Mouse (Mus musculus) C2C12 (cell line): Measurements from ENCODE around the gene Tmigd1. TPM values are rescaled to one million over a fixed set of nuclear protein-coding genes. Genes with fewer than 3 reads are reported as not detected.

Experiments used
- H3K27me3 ChIP-seq: one replicate; pipeline ENCODE4 v1.6.1; 2011; ENCODE audit not compliant: control insufficient read depth, insufficient read depth, insufficient read length
- H3K36me3 ChIP-seq: one replicate; pipeline ENCODE4 v1.6.1; 2011; ENCODE audit not compliant: control insufficient read depth, insufficient read depth
- H3K4me3 ChIP-seq: one replicate; pipeline ENCODE4 v1.5.1; 2011; ENCODE audit warnings: mild to moderate bottlenecking, control low read depth; ENCODE audit not compliant: poor library complexity, insufficient read depth, severe bottlenecking
- H3K79me2 ChIP-seq: one replicate; pipeline ENCODE4 v1.6.1; 2011; ENCODE audit not compliant: control insufficient read depth, insufficient read depth
- H3K79me3 ChIP-seq: one replicate; pipeline ENCODE4 v1.6.1; 2011; ENCODE audit warnings: low read depth, control low read depth
- H3ac ChIP-seq: one replicate; pipeline ENCODE3; 2011; ENCODE audit warnings: low read depth; ENCODE audit not compliant: control insufficient read depth, insufficient read length
- CEBPB ChIP-seq: IDR thresholded peaks from one replicate; pipeline ENCODE4 v1.6.1; 2011; ENCODE audit warnings: low read depth, mild to moderate bottlenecking, control low read depth, moderate library complexity
- CTCF ChIP-seq: IDR thresholded peaks from one replicate; pipeline ENCODE4 v1.5.1; 2011; ENCODE audit not compliant: control insufficient read depth, insufficient read depth, insufficient read length
- FOSL1 ChIP-seq: IDR thresholded peaks from one replicate; pipeline ENCODE4 v1.8.0; 2011; ENCODE audit warnings: mild to moderate bottlenecking, low read length; ENCODE audit not compliant: poor library complexity, insufficient read depth, severe bottlenecking
- MAX ChIP-seq: IDR thresholded peaks from one replicate; pipeline ENCODE4 v1.6.1; 2011; ENCODE audit warnings: mild to moderate bottlenecking, control low read depth
- MYOD1 ChIP-seq: IDR thresholded peaks from one replicate; pipeline ENCODE4 v1.6.1; 2011; ENCODE audit warnings: low read depth; ENCODE audit not compliant: control insufficient read depth, insufficient read length
- MYOG ChIP-seq: IDR thresholded peaks from one replicate; pipeline ENCODE4 v1.6.1; 2011; ENCODE audit not compliant: control insufficient read depth, insufficient read length; ENCODE audit errors: extremely low read depth
- USF1 ChIP-seq: IDR thresholded peaks from one replicate; pipeline ENCODE4 v1.6.1; 2011; ENCODE audit warnings: low read depth, mild to moderate bottlenecking, control low read depth, moderate library complexity
- polyA plus RNA-seq: library from polyadenylated mRNA; unstranded; fragments of >200 nt; fragmentation: generic; extraction: Trizol; gene quantifications from one replicate; pipeline ENCODE4 v1.2.1, GENCODE M21; 2012; ENCODE audit warnings: missing spikeins

Tmigd1 gene
- polyA plus RNA-seq, 1 experiment = not detected

DNA sequence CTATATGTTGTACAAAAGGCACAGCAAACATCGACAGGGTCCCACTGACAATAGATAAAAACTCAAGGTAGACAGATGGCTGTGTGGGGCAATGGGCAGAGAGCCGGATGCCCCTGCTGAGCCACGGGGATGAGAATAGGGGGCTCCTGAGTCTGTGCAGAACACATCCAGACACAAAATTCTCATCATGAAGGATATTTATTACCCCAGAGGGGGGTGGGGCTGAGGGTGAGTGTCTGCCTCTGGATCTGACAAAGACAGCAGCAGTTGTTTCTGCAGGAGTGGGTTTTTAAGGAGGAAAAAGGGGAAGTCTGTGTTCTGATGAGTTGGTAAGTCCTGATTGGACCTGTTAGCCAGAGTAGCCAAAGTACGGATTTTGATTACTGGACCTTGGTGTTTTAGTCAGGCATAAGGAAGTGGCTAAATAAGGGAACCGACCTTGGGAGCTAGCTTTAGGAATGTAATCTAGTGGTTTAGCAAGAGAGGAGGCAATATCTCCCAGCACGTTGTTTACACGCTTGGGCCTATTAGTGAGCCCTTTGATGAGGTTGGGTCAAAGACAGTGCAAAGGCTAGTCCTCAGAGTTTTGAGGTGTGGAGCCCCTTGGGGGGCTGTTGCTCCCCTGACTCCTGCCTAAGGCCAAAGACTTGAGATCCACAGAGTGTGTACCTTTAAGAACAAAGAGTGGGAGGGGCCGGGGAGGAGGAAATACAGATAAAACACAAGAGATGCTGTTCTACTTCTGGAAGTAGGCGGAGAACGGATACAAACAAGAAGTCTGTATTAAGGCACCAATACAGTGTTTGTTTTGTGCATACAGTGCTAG is 12.4 kb upstream of the Tmigd1 start:
- Histone ChIP-seq H3ac (no peak overlapping the region), H3K79me3 (no peaks in the 10 kb centered on the region), H3K79me2 (no peaks in the 10 kb centered on the region), H3K36me3 (no peaks in the 10 kb centered on the region), H3K4me3 (no peak overlapping the region), H3K27me3 (no peaks in the 10 kb centered on the region)
- TF ChIP-seq MYOD1 (no peak), CTCF (no peak), MAX (no peak), USF1 (no peak), FOSL1 (no peak), CEBPB (no peak), MYOG (no peak)

DNA sequence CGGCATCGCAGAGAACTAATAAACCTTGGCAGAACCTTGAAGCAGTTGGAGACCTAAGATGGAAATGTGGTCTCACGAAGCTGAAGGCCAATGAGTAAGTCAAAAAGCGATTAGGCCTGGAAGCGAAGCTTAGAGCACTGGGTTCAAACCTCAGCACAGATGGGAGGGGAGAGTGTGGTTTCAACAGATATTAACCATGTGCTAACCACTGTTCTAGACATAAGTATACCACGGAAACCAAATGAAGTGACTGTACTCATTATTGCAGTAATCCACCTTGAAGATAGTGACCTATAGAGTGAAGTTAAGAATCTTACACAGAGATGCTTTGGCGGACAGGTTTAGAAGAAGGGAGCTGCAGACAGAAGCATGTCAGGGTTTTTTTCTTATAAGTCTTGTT is 10.8 kb upstream of the Tmigd1 start:
- no peak for TF ChIP-seq MYOG
- no peak for TF ChIP-seq CEBPB
- TF ChIP-seq MYOD1 = no peak
- TF ChIP-seq FOSL1 = no peak
- no peak for TF ChIP-seq USF1
- no peak for TF ChIP-seq CTCF
- no peak for TF ChIP-seq MAX
- no peaks in the 10 kb centered on the region for H3K79me3 ChIP-seq
- no peak overlapping the region for H3K4me3 ChIP-seq

DNA sequence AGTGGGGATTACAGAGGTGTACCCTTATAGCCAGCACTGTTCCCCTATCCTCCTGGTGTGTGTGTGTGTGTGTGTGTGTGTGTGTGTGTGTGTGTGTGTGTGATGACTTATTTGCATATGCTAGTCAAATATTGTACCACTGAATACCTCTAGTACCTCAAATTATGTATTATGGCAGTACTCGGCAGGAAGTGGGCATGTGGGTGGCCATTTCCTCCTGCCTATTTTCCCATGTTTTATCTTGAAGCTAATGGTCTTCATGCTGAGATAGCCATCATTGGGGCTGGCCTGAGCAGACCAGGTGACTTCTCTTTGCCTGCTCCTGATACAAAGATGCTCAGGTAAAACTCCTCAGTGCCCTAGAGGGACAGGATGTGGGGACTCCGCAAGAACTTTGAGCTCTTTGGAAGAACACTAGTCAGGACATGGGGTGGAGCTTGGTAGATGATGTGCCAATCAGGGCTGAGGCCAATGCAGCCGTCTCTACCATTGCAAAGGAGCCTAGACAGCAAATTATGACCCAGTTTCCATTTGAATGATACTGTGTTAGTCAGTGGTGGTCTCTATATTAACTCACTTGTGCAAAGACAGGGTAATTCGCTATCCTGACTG is 10.1 kb upstream of the Tmigd1 start:
- H3K4me3 ChIP-seq = no peak overlapping the region
- no peaks in the 10 kb centered on the region for H3K36me3 ChIP-seq
- no peaks in the 10 kb centered on the region for H3K27me3 ChIP-seq
- H3K79me2 ChIP-seq = no peaks in the 10 kb centered on the region
- TF ChIP-seq CTCF (no peak), USF1 (no peak), FOSL1 (no peak), MAX (no peak), MYOG (no peak), CEBPB (no peak), MYOD1 (no peak)
- no peaks in the 10 kb centered on the region for H3K79me3 ChIP-seq
- H3ac ChIP-seq = no peak overlapping the region

More for the DNA sequence above, 10.8 kb upstream of the Tmigd1 start:
- Histone ChIP-seq H3K27me3 (no peaks in the 10 kb centered on the region), H3K79me2 (no peaks in the 10 kb centered on the region), H3K36me3 (no peaks in the 10 kb centered on the region), H3ac (no peak overlapping the region)

DNA sequence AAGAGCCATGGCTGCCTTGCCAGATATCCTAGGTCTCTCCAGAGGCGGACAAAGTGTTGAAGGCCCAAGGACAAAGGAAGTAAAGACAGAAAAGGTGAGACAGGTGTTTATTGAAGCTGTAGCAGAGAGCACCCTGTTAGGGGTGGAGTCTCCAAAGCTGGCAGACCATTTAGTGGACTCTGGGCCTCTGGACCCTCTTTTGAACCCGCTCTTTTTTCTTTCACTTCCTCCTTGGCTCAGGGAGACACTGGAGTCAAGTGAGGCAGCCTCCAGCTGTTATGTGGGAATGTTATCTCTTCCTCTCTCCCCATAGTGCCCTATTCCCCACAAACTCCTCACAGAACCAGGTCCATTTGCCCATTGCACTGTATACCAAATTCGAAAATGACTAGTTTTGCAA is 9.0 kb upstream of the Tmigd1 start:
- TF ChIP-seq MYOD1 (no peak), MAX (no peak), FOSL1 (no peak), MYOG (no peak), USF1 (no peak), CEBPB (no peak), CTCF (no peak)
- Histone ChIP-seq H3K36me3 (no peaks in the 10 kb centered on the region), H3ac (no peak overlapping the region), H3K79me2 (no peaks in the 10 kb centered on the region), H3K27me3 (no peaks in the 10 kb centered on the region), H3K79me3 (no peaks in the 10 kb centered on the region), H3K4me3 (no peak overlapping the region)

DNA sequence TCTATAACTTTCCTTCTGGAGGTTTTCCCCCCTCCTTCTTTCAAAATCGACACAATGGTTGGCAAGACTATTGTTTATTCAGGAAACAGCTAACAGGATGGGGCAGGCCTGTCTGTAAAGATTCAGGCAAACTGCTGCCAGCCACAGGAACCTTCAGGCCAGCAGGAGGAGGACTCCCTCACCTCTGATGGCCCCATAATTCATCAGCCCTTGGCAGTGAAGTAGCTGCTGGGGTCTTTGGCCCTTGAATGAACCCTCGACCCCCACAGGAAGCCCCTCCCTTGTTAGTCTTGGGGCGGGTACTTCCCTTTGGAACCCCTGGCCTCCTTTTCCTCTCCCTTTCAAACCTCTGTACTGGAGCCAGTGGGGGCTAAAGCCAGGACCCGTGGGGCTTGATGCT is 8.4 kb upstream of the Tmigd1 start:
- Histone ChIP-seq H3K79me2 (no peaks in the 10 kb centered on the region), H3K27me3 (no peaks in the 10 kb centered on the region), H3K4me3 (no peak overlapping the region)

DNA sequence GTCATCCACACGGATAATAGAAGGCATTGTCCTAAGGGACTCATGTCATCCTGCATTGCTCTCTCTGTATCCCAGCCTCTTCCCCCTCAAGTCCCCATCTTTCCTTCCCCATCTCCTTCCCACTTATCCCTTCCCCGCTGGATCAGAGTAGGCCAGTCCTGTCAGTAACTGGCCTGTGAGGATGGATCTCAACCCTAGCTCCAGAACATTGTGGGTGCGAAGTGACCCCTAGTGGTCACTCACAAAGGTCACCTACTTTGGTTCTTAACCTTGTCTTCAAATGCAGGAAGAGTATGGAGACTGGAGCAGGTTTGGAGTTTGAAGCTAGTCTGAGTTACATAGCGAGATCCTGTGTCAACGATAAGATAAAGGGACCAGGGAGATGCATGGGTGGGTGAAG is 7.7 kb upstream of the Tmigd1 start:
- H3K4me3 ChIP-seq = no peak overlapping the region
- no peaks in the 10 kb centered on the region for H3K79me2 ChIP-seq
- H3K79me3 ChIP-seq = no peaks in the 10 kb centered on the region
- no peak overlapping the region for H3ac ChIP-seq
- no peaks in the 10 kb centered on the region for H3K27me3 ChIP-seq
- peak; percentile 48 for TF ChIP-seq CTCF
- TF ChIP-seq MAX = no peak
- no peaks in the 10 kb centered on the region for H3K36me3 ChIP-seq

More for the DNA sequence above, 8.4 kb upstream of the Tmigd1 start:
- H3K79me3 ChIP-seq = no peaks in the 10 kb centered on the region
- no peaks in the 10 kb centered on the region for H3K36me3 ChIP-seq
- H3ac ChIP-seq = no peak overlapping the region
- TF ChIP-seq CTCF (no peak), MYOG (no peak), MAX (no peak), FOSL1 (no peak), MYOD1 (no peak), CEBPB (no peak), USF1 (no peak)
